Mouse (Mus musculus): Measurements from ENCODE around the gene Rhog.

The Rhog gene

GRCm38 (mm10) chr7:102253631-102254030 lies 2.2 kb downstream of the Rhog start:
- DNase-seq (ENCODE audit: low read depth in 1 of 2, low spot score in 2 of 2), result no peak

GRCm38 (mm10) chr7:102250631-102251214 lies 5.1 kb downstream of the Rhog start:
- peak; percentile 89 to 95 for DNase-seq (ENCODE audit: low read depth in 1 of 2, low spot score in 2 of 2)

GRCm38 (mm10) chr7:102249896-102250630 lies 5.8 kb downstream of the Rhog start:
- DNase-seq (ENCODE audit: low read depth in 1 of 2, low spot score in 2 of 2), result peak; percentile 36 to 67

GRCm38 (mm10) chr7:102249531-102249895 lies 6.3 kb downstream of the Rhog start:
- no peak for DNase-seq (ENCODE audit: low read depth in 1 of 2, low spot score in 2 of 2)

GRCm38 (mm10) chr7:102248691-102249404 lies 7.0 kb downstream of the Rhog start:
- peak; percentile 46 to 55 for DNase-seq (ENCODE audit: low read depth in 1 of 2, low spot score in 2 of 2)

- DNase-seq (ENCODE audit: low read depth in 1 of 2, low spot score in 2 of 2), result no peak
Observed at GRCm38 (mm10) chr7:102246956-102247797, 8.7 kb downstream of the Rhog start.

- DNase-seq (ENCODE audit: low read depth in 1 of 2, low spot score in 2 of 2), result no peak
Observed at GRCm38 (mm10) chr7:102246265-102246664, 9.6 kb downstream of the Rhog start.

GRCm38 (mm10) chr7:102245775-102246174 lies 10.1 kb downstream of the Rhog start:
- no peak for DNase-seq (ENCODE audit: low read depth in 1 of 2, low spot score in 2 of 2)

GRCm38 (mm10) chr7:102244782-102245535 lies 10.9 kb downstream of the Rhog start:
- DNase-seq (ENCODE audit: low read depth in 1 of 2, low spot score in 2 of 2), result no peak

- peak; percentile 36 to 40 for DNase-seq (ENCODE audit: low read depth in 1 of 2, low spot score in 2 of 2)
Observed at GRCm38 (mm10) chr7:102243870-102244269, 12.0 kb downstream of the Rhog start.

- DNase-seq (ENCODE audit: low read depth in 1 of 2, low spot score in 2 of 2), result no peak
Observed at GRCm38 (mm10) chr7:102242917-102243316, 12.9 kb downstream of the Rhog start.

- DNase-seq (ENCODE audit: low read depth in 1 of 2, low spot score in 2 of 2), result no peak
Observed at GRCm38 (mm10) chr7:102242371-102242770, 13.5 kb downstream of the Rhog start.

- no peak for DNase-seq (ENCODE audit: low read depth in 1 of 2, low spot score in 2 of 2)
Observed at GRCm38 (mm10) chr7:102239591-102239990, 16.3 kb downstream of the Rhog start.

- DNase-seq (ENCODE audit: low read depth in 1 of 2, low spot score in 2 of 2), result no peak
Observed at GRCm38 (mm10) chr7:102238686-102239286, 17.1 kb downstream of the Rhog start.

- DNase-seq (ENCODE audit: low read depth in 1 of 2, low spot score in 2 of 2), result no peak
Observed at GRCm38 (mm10) chr7:102233059-102233458, 22.8 kb downstream of the Rhog start.

GRCm38 (mm10) chr7:102229814-102230213 lies 26.0 kb downstream of the Rhog start:
- DNase-seq (ENCODE audit: low read depth in 1 of 2, low spot score in 2 of 2), result no peak

GRCm38 (mm10) chr7:102228049-102228670 lies 27.7 kb downstream of the Rhog start:
- no peak for DNase-seq (ENCODE audit: low read depth in 1 of 2, low spot score in 2 of 2)

GRCm38 (mm10) chr7:102226051-102226450 lies 29.8 kb downstream of the Rhog start:
- no peak for DNase-seq (ENCODE audit: low read depth in 1 of 2, low spot score in 2 of 2)

- no peak for DNase-seq (ENCODE audit: low read depth in 1 of 2, low spot score in 2 of 2)
Observed at GRCm38 (mm10) chr7:102223883-102224738, 31.7 kb downstream of the Rhog start.

Measured in monocyte, adult 2 months (primary cell).